Mouse (Mus musculus): ENCODE results near the gene Numb. TPM values are rescaled to one million over a fixed set of nuclear protein-coding genes. Genes with fewer than 3 reads are reported as not detected.
A peak's percentile ranks its signal among the peaks of the same experiment; 100 is the strongest.

Gene Numb
- polyA plus RNA-seq, 1 experiment, result 42.0 TPM

DNA sequence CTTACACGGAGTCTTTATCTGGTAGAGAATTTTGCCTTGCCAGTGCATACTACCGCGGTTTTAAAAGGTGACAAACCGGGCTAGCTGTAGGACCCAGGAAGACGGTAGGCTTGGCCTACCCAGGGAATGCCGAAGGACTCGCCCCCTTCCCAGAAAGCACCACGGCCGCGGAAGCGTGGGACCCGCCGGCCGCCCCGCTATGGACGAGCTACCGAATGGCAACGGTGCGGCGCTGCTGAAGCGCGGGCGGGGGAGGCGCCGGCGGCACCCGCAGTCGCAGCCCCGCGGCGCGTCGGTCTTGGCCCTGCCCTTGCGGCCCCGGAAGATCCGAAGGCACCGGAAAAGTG is 28.7 kb upstream of the Numb start, which contains the start of gene Riox1:
Gene Riox1 (plus strand): TSS at position 116 of the 347 bp plus-strand sequence.
- WGBS, result under 1% methylated on average over 37 of the region's 37 CpGs

DNA sequence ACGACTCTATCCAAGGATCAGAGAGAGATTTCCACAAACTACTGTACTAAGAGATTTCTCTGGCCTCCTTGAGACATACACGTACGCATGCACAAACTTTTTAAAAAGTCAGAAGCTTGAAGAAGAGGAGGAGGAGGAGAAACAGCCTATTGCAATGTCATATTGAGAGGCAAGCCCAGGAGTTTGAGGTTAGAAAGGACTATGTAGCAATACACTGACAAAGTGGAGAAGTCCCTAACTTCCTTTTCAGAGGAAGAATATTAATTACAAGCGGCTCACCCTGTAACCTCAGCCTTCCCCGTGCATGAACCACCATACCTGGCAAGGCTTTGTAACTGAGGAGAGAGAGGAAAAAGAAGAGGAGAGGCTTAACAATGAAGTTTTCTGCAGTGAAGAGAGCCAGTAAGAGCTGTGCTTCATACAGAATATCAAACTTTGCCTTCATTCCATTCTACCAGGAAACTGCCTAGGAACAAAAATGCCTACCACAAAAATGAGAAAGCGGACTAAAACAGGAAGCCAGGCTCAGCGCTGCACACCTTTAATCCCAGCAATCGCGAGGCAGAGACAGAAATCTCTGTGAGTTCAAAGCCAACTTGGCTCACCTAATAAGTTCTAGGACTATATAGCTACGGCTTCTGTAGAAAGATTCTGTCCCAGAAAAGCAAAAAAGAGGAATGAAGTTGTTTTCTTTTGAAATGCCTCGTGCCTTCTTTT is 28.2 kb upstream of the Numb start:
- 15% methylated on average over 11 of the region's 11 CpGs for WGBS
- Histone ChIP-seq H3K4me1 (replicated peaks; ENCODE audit: control insufficient read depth, insufficient read depth, low read length) (peaks cover 17% of the 10 kb centered on the region), H3K4me3 (ENCODE audit: control insufficient read depth, insufficient read depth, low read length) (peak overlapping the region; percentile 86), H3K27me3 (ENCODE audit: control insufficient read depth, insufficient read depth, low read length) (no peaks in the 10 kb centered on the region), H3K36me3 (ENCODE audit: control insufficient read depth, insufficient read depth, low read length) (0 out of 2 replicates have a peak, but pooled peaks cover 3% of the 10 kb centered on the region), H3K27ac (ENCODE audit: control insufficient read depth, insufficient read depth, low read length) (no peak overlapping the region)
- DNase-seq, result peak; percentile 14
- no peak for TF ChIP-seq POLR2A (IDR thresholded peaks at IDR 0.05; ENCODE audit: control insufficient read depth, extremely low read depth, insufficient read depth, low read length, poor library complexity)
- no peak for TF ChIP-seq CTCF (IDR thresholded peaks at IDR 0.05; ENCODE audit: borderline replicate concordance, control insufficient read depth, extremely low read depth, insufficient read depth, low read length, poor library complexity)

More for the DNA sequence above, 28.7 kb upstream of the Numb start, which contains the start of gene Riox1:
- DNase-seq, result peak; percentile 81
- Histone ChIP-seq H3K27me3 (ENCODE audit: control insufficient read depth, insufficient read depth, low read length) (no peaks in the 10 kb centered on the region), H3K4me3 (ENCODE audit: control insufficient read depth, insufficient read depth, low read length) (peak within 1 kb of the TSS; percentile 86), H3K4me1 (replicated peaks; ENCODE audit: control insufficient read depth, insufficient read depth, low read length) (peaks cover 17% of the 10 kb centered on the region), H3K36me3 (ENCODE audit: control insufficient read depth, insufficient read depth, low read length) (0 out of 2 replicates have a peak, but pooled peaks cover 3% of the 10 kb centered on the region), H3K27ac (ENCODE audit: control insufficient read depth, insufficient read depth, low read length) (no peak within 1 kb of the TSS)
- TF ChIP-seq POLR2A (IDR thresholded peaks at IDR 0.05; ENCODE audit: control insufficient read depth, extremely low read depth, insufficient read depth, low read length, poor library complexity) (peak; percentile 76; the same call in 1 of the 2 replicates), CTCF (IDR thresholded peaks at IDR 0.05; ENCODE audit: borderline replicate concordance, control insufficient read depth, extremely low read depth, insufficient read depth, low read length, poor library complexity) (peak; percentile 35; the same call in 1 of the 2 replicates)

DNA sequence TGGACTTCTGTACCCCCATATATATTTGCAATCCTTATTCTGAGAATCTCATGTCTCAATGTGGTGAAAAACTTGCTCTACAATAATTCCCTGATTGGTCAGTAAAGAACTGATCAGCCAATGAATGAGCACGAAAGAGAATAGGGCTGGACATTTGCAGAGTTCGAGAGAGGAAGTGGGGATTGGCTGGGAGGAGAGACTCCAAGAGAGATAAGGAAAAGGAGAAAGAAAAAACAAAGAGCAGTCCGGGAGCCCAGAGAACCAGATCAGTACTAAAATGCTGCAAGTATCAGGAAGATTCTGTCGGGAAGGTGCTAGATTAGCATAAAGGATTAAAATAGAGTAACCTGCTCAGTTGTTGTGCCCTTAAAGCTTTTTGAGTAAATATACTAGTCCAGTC is 27.3 kb upstream of the Numb start:
- peaks cover 17% of the 10 kb centered on the region for H3K4me1 ChIP-seq (replicated peaks; ENCODE audit: control insufficient read depth, insufficient read depth, low read length)
- TF ChIP-seq CTCF (IDR thresholded peaks at IDR 0.05; ENCODE audit: borderline replicate concordance, control insufficient read depth, extremely low read depth, insufficient read depth, low read length, poor library complexity) (no peak), POLR2A (IDR thresholded peaks at IDR 0.05; ENCODE audit: control insufficient read depth, extremely low read depth, insufficient read depth, low read length, poor library complexity) (no peak)
- H3K27ac ChIP-seq (ENCODE audit: control insufficient read depth, insufficient read depth, low read length), result no peak overlapping the region
- no peak overlapping the region for H3K4me3 ChIP-seq (ENCODE audit: control insufficient read depth, insufficient read depth, low read length)
- no peak for DNase-seq
- WGBS, result 90% methylated on average over 4 of the region's 4 CpGs
- 0 out of 2 replicates have a peak, but pooled peaks cover 3% of the 10 kb centered on the region for H3K36me3 ChIP-seq (ENCODE audit: control insufficient read depth, insufficient read depth, low read length)
- no peaks in the 10 kb centered on the region for H3K27me3 ChIP-seq (ENCODE audit: control insufficient read depth, insufficient read depth, low read length)

DNA sequence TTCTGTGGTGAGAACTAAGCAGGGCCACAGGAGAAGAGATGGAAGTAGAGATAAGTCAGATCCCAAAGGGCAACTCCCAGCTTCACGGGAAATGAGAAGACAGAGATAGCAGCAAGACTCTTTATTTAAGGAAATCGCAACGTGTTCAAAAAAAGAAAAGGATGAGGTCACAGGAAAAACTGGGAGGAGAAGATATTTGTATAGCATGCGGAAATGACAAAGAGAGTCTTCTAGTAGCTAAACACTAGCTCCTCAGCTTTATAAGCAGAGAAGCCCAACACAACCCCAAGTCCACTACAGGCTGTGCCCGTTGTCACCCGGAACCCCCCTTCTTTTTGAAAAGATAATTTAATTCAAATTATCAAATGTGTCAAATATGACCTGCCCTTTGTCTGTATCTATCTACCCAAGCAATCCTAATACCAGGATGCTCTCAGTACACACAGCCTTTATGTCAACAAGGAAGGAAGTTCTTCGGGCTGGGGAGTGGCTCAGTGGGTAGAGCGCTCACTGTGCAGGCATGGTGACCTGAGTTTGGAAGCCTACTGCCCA is 25.6 kb upstream of the Numb start:
- no peak for DNase-seq
- TF ChIP-seq POLR2A (IDR thresholded peaks at IDR 0.05; ENCODE audit: control insufficient read depth, extremely low read depth, insufficient read depth, low read length, poor library complexity) (no peak), CTCF (IDR thresholded peaks at IDR 0.05; ENCODE audit: borderline replicate concordance, control insufficient read depth, extremely low read depth, insufficient read depth, low read length, poor library complexity) (no peak)
- WGBS, result 81% methylated on average over 8 of the region's 8 CpGs
- Histone ChIP-seq H3K27me3 (ENCODE audit: control insufficient read depth, insufficient read depth, low read length) (no peaks in the 10 kb centered on the region), H3K4me3 (ENCODE audit: control insufficient read depth, insufficient read depth, low read length) (no peak overlapping the region), H3K36me3 (ENCODE audit: control insufficient read depth, insufficient read depth, low read length) (no peaks in the 10 kb centered on the region), H3K4me1 (replicated peaks; ENCODE audit: control insufficient read depth, insufficient read depth, low read length) (peaks cover 11% of the 10 kb centered on the region), H3K27ac (ENCODE audit: control insufficient read depth, insufficient read depth, low read length) (no peak overlapping the region)

DNA sequence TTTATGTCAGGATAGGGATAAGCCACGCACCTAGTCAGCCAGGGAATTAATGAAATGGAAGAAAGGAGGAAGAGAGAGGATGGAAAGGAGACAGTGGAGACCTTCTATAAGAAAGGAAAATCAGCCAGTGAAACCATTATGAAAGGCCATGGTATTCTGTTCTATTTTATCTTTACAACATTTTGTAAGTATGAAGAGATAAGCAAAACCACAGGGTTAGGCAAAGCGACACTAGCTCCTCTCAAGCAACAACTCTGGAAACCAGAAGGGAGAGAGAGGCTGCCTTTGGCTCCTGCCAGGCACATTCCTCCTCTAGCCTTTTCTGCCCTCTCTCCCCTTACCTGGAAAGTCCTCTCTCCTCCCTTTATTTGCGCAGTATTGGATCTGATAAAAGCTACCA is 20.2 kb upstream of the Numb start:
- Histone ChIP-seq H3K27ac (ENCODE audit: control insufficient read depth, insufficient read depth, low read length) (no peak overlapping the region), H3K4me3 (ENCODE audit: control insufficient read depth, insufficient read depth, low read length) (no peak overlapping the region), H3K4me1 (replicated peaks; ENCODE audit: control insufficient read depth, insufficient read depth, low read length) (no peaks in the 10 kb centered on the region), H3K27me3 (ENCODE audit: control insufficient read depth, insufficient read depth, low read length) (no peaks in the 10 kb centered on the region), H3K36me3 (ENCODE audit: control insufficient read depth, insufficient read depth, low read length) (no peaks in the 10 kb centered on the region)
- DNase-seq, result no peak
- 79% methylated on average over 3 of the region's 3 CpGs for WGBS
- TF ChIP-seq POLR2A (IDR thresholded peaks at IDR 0.05; ENCODE audit: control insufficient read depth, extremely low read depth, insufficient read depth, low read length, poor library complexity), result no peak

DNA sequence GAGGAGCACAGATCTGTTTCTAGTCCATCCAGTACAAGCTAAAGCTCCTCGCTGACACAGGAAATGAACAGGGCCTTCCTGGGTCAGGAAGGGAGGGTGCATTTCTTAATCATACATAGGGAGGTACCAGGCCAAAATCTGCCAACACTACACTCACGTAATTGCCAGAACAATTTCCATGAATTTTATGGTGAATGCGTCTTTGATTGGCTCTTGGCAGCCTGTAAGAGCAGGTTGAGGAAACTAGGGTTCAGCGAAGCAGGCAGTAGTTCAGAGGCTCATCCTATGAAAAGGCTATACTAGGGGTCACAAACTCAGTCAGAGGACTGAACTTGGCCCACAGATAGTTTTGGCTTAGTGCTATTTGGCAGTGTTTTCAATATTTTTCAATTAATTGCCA is 18.3 kb upstream of the Numb start:
- no peaks in the 10 kb centered on the region for H3K4me1 ChIP-seq (replicated peaks; ENCODE audit: control insufficient read depth, insufficient read depth, low read length)
- H3K36me3 ChIP-seq (ENCODE audit: control insufficient read depth, insufficient read depth, low read length), result no peaks in the 10 kb centered on the region
- 88% methylated on average over 4 of the region's 4 CpGs for WGBS
- TF ChIP-seq CTCF (IDR thresholded peaks at IDR 0.05; ENCODE audit: borderline replicate concordance, control insufficient read depth, extremely low read depth, insufficient read depth, low read length, poor library complexity) (no peak), POLR2A (IDR thresholded peaks at IDR 0.05; ENCODE audit: control insufficient read depth, extremely low read depth, insufficient read depth, low read length, poor library complexity) (no peak)
- no peak overlapping the region for H3K4me3 ChIP-seq (ENCODE audit: control insufficient read depth, insufficient read depth, low read length)
- DNase-seq, result no peak
- H3K27me3 ChIP-seq (ENCODE audit: control insufficient read depth, insufficient read depth, low read length), result no peaks in the 10 kb centered on the region
- H3K27ac ChIP-seq (ENCODE audit: control insufficient read depth, insufficient read depth, low read length), result no peak overlapping the region
